Mouse (Mus musculus): ENCODE results near the gene Il2rg. TPM values are rescaled to one million over a fixed set of nuclear protein-coding genes. Genes with fewer than 3 reads are reported as not detected.

Gene Il2rg
- polyA plus RNA-seq, 1 experiment from 2014 or later = 19.5 TPM

DNA sequence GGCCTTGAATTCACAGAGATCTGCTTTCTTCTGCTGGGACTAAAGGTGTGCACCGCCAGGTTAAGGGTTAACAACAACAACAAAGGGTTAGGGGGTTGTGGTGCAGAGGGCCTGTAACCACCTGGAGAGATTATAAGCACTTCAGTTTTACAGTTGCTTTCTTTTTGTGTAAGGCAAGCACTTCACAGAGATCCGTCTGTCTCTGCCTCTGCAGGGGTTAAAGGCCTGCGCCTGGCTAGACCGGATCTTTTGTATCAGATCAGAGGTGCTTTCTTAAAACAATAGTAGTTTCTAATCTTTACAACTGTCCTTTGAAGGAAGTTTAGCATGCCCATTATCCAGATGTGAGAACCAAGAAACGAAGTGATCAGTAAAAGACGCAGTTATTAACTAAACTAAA lies 5.4 kb upstream of the Il2rg start:
- ATAC-seq (ENCODE audit: low FRiP score, low TSS enrichment) = no peak
- Histone ChIP-seq H3K36me3 (ENCODE audit: control insufficient read depth, insufficient read depth, low read length) (peaks cover 11% of the 10 kb centered on the region; the same call in 1 of the 2 replicates), H3K4me3 (ENCODE audit: low read length) (peak overlapping the region; percentile 51; the same call in 1 of the 2 replicates), H3K9ac (ENCODE audit: low read depth, low read length) (peak overlapping the region; percentile 62; the same call in 1 of the 2 replicates), H3K27ac (ENCODE audit: low read depth, low read length) (peak overlapping the region; percentile 59), H3K4me2 (replicated peaks; ENCODE audit: low read depth, low read length) (peak overlapping the region; percentile 44; the same call in 1 of the 2 replicates), H3K27me3 (ENCODE audit: control insufficient read depth, insufficient read depth, low read length) (no peaks in the 10 kb centered on the region; the same call in 1 of the 2 replicates), H3K4me1 (ENCODE audit: control insufficient read depth, insufficient read depth, low read length) (no peaks in the 10 kb centered on the region), H3K9me3 (ENCODE audit: control insufficient read depth, low read length) (no peaks in the 10 kb centered on the region)
- 34% methylated on average over 6 of the region's 6 CpGs for WGBS

DNA sequence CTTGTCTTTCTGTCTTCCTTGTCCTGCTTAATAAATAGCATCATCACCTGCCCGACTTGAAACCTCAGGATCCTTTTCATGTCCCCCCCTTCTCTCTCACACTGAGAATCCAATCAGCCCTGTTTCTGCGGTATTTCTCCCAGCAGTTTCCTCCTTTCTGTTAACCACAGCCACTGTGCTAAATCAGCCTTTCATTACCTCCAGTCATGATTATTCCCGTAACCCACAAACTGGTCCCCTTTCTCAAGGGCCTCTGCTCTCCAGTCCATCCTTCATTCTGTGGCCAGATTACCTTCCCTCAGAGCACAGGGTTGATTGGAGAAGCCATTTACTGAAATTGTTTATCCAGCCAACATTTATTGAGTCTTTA lies 685 bp upstream of the Il2rg start, which contains the start of gene Gm20489:
TSS of gene Gm20489 (minus strand) at position 269 of the 370 bp plus-strand sequence.
- 43% methylated on average over 3 of the region's 3 CpGs for whole genome bisulfite sequencing
- no peak for ATAC-seq (ENCODE audit: low FRiP score, low TSS enrichment)

DNA sequence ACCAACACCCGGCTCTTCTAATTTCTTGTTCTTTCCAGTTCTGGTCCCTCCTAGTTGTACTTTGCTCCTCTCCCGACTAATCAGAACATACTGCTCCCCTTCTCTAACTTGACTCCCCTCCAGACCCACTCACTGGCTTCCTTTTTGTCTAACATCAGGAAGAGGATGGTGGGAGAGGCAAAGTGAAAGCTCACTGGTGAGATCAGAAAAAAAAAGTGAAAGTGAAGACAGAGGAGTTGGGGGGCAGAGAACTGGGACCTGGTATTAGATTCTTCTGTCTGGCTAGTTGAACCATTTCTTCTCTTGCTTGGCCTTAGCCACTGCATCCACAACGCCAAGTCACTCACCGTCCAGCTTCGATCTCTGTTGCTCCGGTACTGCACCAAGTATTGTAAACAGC lies 1.4 kb downstream of the Il2rg start:
- Histone ChIP-seq H3K4me3 (ENCODE audit: low read length) (no peak overlapping the region), H3K36me3 (ENCODE audit: control insufficient read depth, insufficient read depth, low read length) (no peaks in the 10 kb centered on the region), H3K27ac (ENCODE audit: low read depth, low read length) (no peak overlapping the region), H3K4me1 (ENCODE audit: control insufficient read depth, insufficient read depth, low read length) (0 out of 2 replicates have a peak, but pooled peaks cover 7% of the 10 kb centered on the region), H3K4me2 (replicated peaks; ENCODE audit: low read depth, low read length) (no peak overlapping the region), H3K9me3 (ENCODE audit: control insufficient read depth, low read length) (no peaks in the 10 kb centered on the region), H3K27me3 (ENCODE audit: control insufficient read depth, insufficient read depth, low read length) (no peaks in the 10 kb centered on the region; the same call in 1 of the 2 replicates), H3K9ac (ENCODE audit: low read depth, low read length) (no peak overlapping the region)
- 95% methylated on average over 6 of the region's 6 CpGs for WGBS
- no peak for ATAC-seq (ENCODE audit: low FRiP score, low TSS enrichment)

More for the DNA sequence above, 685 bp upstream of the Il2rg start, which contains the start of gene Gm20489:
- H3K4me3 ChIP-seq (ENCODE audit: low read length) = no peak within 1 kb of the TSS
- no peaks in the 10 kb centered on the region for H3K9me3 ChIP-seq (ENCODE audit: control insufficient read depth, low read length)
- H3K9ac ChIP-seq (ENCODE audit: low read depth, low read length) = no peak within 1 kb of the TSS
- H3K36me3 ChIP-seq (ENCODE audit: control insufficient read depth, insufficient read depth, low read length) = no peaks in the 10 kb centered on the region
- 0 out of 2 replicates have a peak, but pooled peaks cover 7% of the 10 kb centered on the region for H3K4me1 ChIP-seq (ENCODE audit: control insufficient read depth, insufficient read depth, low read length)
- H3K27ac ChIP-seq (ENCODE audit: low read depth, low read length) = no peak within 1 kb of the TSS
- no peak within 1 kb of the TSS for H3K4me2 ChIP-seq (replicated peaks; ENCODE audit: low read depth, low read length)
- no peaks in the 10 kb centered on the region; the same call in 1 of the 2 replicates for H3K27me3 ChIP-seq (ENCODE audit: control insufficient read depth, insufficient read depth, low read length)

DNA sequence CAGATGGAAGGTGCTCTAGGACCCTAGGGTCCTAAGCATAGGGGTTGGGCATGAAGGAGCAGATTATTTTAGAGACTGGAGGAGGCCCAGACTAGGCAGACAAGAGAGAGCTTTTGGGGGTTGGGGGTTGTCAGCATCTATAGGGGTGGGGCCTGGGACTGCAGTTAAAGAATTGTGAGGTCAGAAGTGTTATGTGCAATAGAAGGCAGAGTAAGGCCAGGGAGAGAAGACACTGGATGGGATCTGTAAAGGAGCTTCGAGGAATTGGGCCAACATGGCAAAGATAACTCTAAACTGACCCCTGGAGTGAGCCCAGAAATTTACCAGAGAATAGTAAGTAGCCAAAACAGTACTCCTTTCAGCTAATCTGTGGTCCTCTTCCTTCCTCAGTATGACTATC lies 4.2 kb downstream of the Il2rg start, which contains the start of gene Gm614:
TSS of gene Gm614 (minus strand) at position 101 of the 400 bp plus-strand sequence.
- Histone ChIP-seq H3K4me3 (ENCODE audit: low read length) (no peak within 1 kb of the TSS), H3K36me3 (ENCODE audit: control insufficient read depth, insufficient read depth, low read length) (no peaks in the 10 kb centered on the region), H3K9ac (ENCODE audit: low read depth, low read length) (no peak within 1 kb of the TSS), H3K27ac (ENCODE audit: low read depth, low read length) (no peak within 1 kb of the TSS), H3K4me1 (ENCODE audit: control insufficient read depth, insufficient read depth, low read length) (peaks cover 11% of the 10 kb centered on the region; the same call in 1 of the 2 replicates), H3K27me3 (ENCODE audit: control insufficient read depth, insufficient read depth, low read length) (no peaks in the 10 kb centered on the region; the same call in 1 of the 2 replicates), H3K9me3 (ENCODE audit: control insufficient read depth, low read length) (no peaks in the 10 kb centered on the region), H3K4me2 (replicated peaks; ENCODE audit: low read depth, low read length) (no peak within 1 kb of the TSS)
- ATAC-seq (ENCODE audit: low FRiP score, low TSS enrichment) = no peak
- WGBS = 85% methylated on average over 1 of the region's 1 CpGs

DNA sequence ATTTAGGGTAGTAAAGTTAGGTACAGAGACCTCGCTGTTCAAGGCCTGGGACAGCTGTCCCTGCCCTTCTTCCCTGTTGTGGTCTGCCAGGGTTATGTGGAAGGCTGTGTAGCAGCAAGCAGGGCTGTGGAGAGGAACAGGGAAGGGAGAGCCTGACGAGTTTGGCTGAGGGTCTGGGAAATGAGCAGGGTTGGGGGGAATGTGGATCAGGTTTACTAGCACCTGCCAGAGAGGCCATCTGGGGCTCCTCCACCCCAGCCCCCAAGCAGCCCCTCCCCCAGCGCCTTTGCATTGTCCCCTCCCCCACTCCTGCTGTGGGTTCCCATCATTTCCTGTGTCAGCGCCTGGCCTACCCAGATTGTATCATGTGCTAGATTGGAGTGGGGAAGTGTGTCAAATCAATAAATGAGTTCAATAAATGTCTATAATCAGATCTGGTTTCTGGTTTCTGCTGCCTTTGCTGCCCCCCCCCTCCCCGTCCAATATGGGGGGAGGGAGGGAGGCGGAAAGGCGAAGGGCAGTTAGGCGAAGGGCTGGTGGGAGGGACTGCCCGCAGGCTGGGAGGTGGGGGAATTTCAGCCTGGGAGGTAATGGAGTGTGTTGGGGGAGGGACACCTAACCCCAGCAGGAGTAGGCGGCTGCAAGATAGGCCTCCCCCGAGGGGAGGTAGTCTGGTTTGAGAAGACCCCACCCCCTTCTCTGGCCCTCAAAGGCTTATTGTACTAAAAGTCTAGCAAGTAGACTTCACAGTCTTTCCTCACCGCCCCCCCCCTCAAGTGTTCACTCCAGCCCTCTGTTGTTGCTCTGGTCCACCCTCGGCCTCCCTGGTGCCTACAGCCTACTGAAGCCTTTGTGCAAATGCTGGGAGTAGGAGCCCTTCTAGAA lies 7.4 kb downstream of the Il2rg start:
- peaks cover 11% of the 10 kb centered on the region; the same call in 1 of the 2 replicates for H3K4me1 ChIP-seq (ENCODE audit: control insufficient read depth, insufficient read depth, low read length)
- no peak overlapping the region for H3K4me3 ChIP-seq (ENCODE audit: low read length)
- H3K27me3 ChIP-seq (ENCODE audit: control insufficient read depth, insufficient read depth, low read length) = no peaks in the 10 kb centered on the region
- H3K9ac ChIP-seq (ENCODE audit: low read depth, low read length) = 0 out of 2 replicates have a peak overlapping the region, but pooled peaks have one; percentile 23
- no peaks in the 10 kb centered on the region for H3K9me3 ChIP-seq (ENCODE audit: control insufficient read depth, low read length)
- peaks cover 5% of the 10 kb centered on the region; the same call in 1 of the 2 replicates for H3K36me3 ChIP-seq (ENCODE audit: control insufficient read depth, insufficient read depth, low read length)
- peak; percentile 87 for ATAC-seq (ENCODE audit: low FRiP score, low TSS enrichment)
- no peak overlapping the region; the same call in 1 of the 2 replicates for H3K4me2 ChIP-seq (replicated peaks; ENCODE audit: low read depth, low read length)
- peak overlapping the region; percentile 84 for H3K27ac ChIP-seq (ENCODE audit: low read depth, low read length)
- WGBS = 33% methylated on average over 11 of the region's 13 CpGs

DNA sequence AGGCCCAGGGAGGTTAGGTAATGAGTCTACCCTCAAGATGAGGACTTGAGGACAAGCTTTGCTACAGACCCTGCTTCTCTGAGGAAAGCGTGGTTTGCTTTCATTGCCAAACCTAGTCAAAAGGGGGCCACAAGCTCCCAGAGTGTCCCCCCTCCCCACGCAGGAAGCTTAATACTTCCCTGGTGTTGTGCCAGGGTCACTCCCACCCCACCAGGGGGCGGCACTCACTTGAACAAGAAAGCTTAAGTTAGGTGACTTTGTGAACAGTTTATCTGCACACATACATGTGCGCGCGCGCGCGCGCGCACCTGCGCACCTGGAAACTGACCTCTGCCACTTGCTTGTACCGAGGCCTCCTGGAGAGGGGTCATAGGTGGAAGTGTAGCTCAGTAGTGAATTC lies 11.5 kb downstream of the Il2rg start:
- no peak overlapping the region for H3K9ac ChIP-seq (ENCODE audit: low read depth, low read length)

DNA sequence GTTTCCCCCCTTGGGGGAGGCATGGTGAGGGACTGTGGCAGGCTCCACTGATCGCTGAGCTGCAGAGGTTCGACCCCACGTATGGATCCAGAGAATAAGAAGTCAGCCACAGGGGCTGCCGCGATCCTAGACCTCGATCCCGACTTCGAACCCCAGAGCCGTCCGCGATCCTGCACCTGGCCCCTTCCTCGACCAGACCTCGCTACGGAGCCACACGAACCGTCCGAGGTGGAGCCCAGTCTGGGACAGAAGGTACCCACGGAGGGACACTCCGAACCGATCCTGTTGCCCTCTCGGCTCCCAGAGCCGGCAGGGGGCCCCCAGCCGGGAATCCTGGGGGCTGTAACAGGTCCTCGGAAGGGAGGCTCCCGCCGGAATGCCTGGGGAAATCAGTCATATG lies 13.3 kb downstream of the Il2rg start:
- no peak; the same call in 1 of the 2 replicates for ATAC-seq (ENCODE audit: low FRiP score, low TSS enrichment)

More for the DNA sequence above, 11.5 kb downstream of the Il2rg start:
- H3K4me1 ChIP-seq (ENCODE audit: control insufficient read depth, insufficient read depth, low read length) = peaks cover 4% of the 10 kb centered on the region; the same call in 1 of the 2 replicates
- H3K36me3 ChIP-seq (ENCODE audit: control insufficient read depth, insufficient read depth, low read length) = peaks cover 5% of the 10 kb centered on the region; the same call in 1 of the 2 replicates
- no peak for ATAC-seq (ENCODE audit: low FRiP score, low TSS enrichment)
- no peaks in the 10 kb centered on the region; the same call in 1 of the 2 replicates for H3K9me3 ChIP-seq (ENCODE audit: control insufficient read depth, low read length)
- H3K27ac ChIP-seq (ENCODE audit: low read depth, low read length) = no peak overlapping the region
- WGBS = 81% methylated on average over 13 of the region's 13 CpGs
- no peaks in the 10 kb centered on the region for H3K27me3 ChIP-seq (ENCODE audit: control insufficient read depth, insufficient read depth, low read length)
- peak overlapping the region; percentile 60 for H3K4me2 ChIP-seq (replicated peaks; ENCODE audit: low read depth, low read length)
- peak overlapping the region; percentile 53; the same call in 1 of the 2 replicates for H3K4me3 ChIP-seq (ENCODE audit: low read length)

DNA sequence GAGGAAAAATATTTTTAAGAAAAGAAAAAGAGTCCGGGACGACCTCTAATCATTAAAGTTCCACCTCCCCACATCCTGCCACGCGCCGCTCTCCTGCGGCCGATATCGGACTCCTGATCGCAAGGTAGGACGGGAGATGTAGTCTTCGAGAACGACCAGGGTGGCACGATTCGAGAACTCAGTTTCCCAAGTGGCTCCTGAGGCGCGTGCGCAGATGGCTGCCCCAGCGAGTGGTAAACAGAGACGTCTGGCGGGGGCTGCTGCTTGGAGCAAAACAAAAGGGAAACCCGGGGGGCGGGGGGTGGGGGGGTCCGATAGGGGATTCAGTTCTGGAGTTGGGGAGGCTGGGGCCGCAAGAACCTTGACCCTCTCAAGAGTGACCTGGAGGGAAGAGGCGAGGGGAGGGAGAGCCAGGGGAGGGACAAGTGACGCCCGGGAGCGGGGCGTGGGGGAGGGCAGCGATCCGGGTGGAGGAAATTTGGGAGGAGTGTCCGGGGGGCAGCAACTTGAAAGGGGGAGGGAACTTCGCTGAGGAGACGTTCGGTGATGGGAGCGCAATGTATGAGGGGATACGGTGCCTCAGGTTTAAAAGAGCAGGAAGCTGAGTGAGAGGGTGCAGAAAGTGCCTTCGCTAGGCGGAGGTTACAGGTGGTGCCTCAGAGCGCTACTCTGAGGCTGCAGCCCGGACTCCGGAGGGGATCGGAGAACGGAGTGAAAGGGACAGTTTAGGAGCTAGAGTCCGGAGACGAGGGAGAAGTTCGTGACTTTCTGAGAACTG lies 13.9 kb downstream of the Il2rg start, which contains the start of gene Foxo4:
TSS of gene Foxo4 (plus strand) at position 577 of the 778 bp plus-strand sequence.
- peak within 1 kb of the TSS; percentile 70 for H3K9ac ChIP-seq (ENCODE audit: low read depth, low read length)
- peak within 1 kb of the TSS; percentile 60 for H3K4me2 ChIP-seq (replicated peaks; ENCODE audit: low read depth, low read length)
- H3K4me3 ChIP-seq (ENCODE audit: low read length) = peak within 1 kb of the TSS; percentile 53
- H3K36me3 ChIP-seq (ENCODE audit: control insufficient read depth, insufficient read depth, low read length) = peaks cover 5% of the 10 kb centered on the region; the same call in 1 of the 2 replicates
- H3K4me1 ChIP-seq (ENCODE audit: control insufficient read depth, insufficient read depth, low read length) = no peaks in the 10 kb centered on the region
- H3K27ac ChIP-seq (ENCODE audit: low read depth, low read length) = peak within 1 kb of the TSS; percentile 42; the same call in 1 of the 2 replicates
- H3K9me3 ChIP-seq (ENCODE audit: control insufficient read depth, low read length) = no peaks in the 10 kb centered on the region; the same call in 1 of the 2 replicates
- 26% methylated on average over 47 of the region's 47 CpGs for WGBS
- ATAC-seq (ENCODE audit: low FRiP score, low TSS enrichment) = peak; percentile 90
- no peaks in the 10 kb centered on the region for H3K27me3 ChIP-seq (ENCODE audit: control insufficient read depth, insufficient read depth, low read length)

More for the DNA sequence above, 13.3 kb downstream of the Il2rg start:
- Histone ChIP-seq H3K4me1 (ENCODE audit: control insufficient read depth, insufficient read depth, low read length) (no peaks in the 10 kb centered on the region), H3K9me3 (ENCODE audit: control insufficient read depth, low read length) (no peaks in the 10 kb centered on the region; the same call in 1 of the 2 replicates), H3K4me3 (ENCODE audit: low read length) (peak overlapping the region; percentile 53), H3K4me2 (replicated peaks; ENCODE audit: low read depth, low read length) (peak overlapping the region; percentile 60), H3K36me3 (ENCODE audit: control insufficient read depth, insufficient read depth, low read length) (peaks cover 5% of the 10 kb centered on the region; the same call in 1 of the 2 replicates), H3K27me3 (ENCODE audit: control insufficient read depth, insufficient read depth, low read length) (no peaks in the 10 kb centered on the region), H3K27ac (ENCODE audit: low read depth, low read length) (no peak overlapping the region), H3K9ac (ENCODE audit: low read depth, low read length) (peak overlapping the region; percentile 70)
- 15% methylated on average over 26 of the region's 26 CpGs for WGBS

Data from kidney, embryonic 14.5 days (tissue).